In genomic region chr4:43973526-43973981, GRCm38 (mm10) we compare ENCODE assay signal across 9 mouse cellular contexts. TPM values are rescaled to one million over a fixed set of nuclear protein-coding genes. Genes with fewer than 3 reads are reported as not detected.
A peak's percentile ranks its signal among the peaks of the same experiment; 100 is the strongest.
DNase-seq lines count a peak whose midpoint lies in the region; ATAC-seq and TF ChIP-seq lines count a peak whose summit lies in the region.
"Had no signal": no experiment of that assay in that cellular context is flagged by ENCODE, and none has a peak within 500 bp of the region (broad histone marks: within the 10 kb centered on the region; RNA-seq: fewer than 3 reads in every experiment).

No protein-coding gene starts in this region.

- intact Hi-C loops in gastrocnemius, adult 2 months (cut with DNase I): no loop called here

- no peak for TF ChIP-seq CTCF in gastrocnemius, adult 2 months (IDR thresholded peaks at IDR 0.05)

- H3K4me1 ChIP-seq in forebrain, embryonic 10.5 days: peaks cover 59% of the 10 kb centered on the region

- 59% methylated on average over 4 of the region's 4 CpGs for WGBS in forebrain, embryonic 10.5 days

- no peaks in the 10 kb centered on the region for H3K9me3 ChIP-seq in forebrain, embryonic 10.5 days
- H3K9me3 ChIP-seq: embryonic facial prominence, embryonic 15.5 days had no signal

- ATAC-seq in monocyte, adult 5-6 weeks (replicated peaks; ENCODE audit: insufficient number of reproducible peaks, low FRiP score, low TSS enrichment, poor library complexity, severe bottlenecking): peak; percentile 92

- H3K4me3 ChIP-seq in gastrocnemius, adult 2 months: no peak overlapping the region
- H3K4me3 ChIP-seq in forebrain, embryonic 10.5 days: no peak overlapping the region
- H3K4me3 ChIP-seq: embryonic facial prominence, embryonic 15.5 days had no signal

- H3K27ac ChIP-seq in gastrocnemius, adult 2 months: peak overlapping the region; percentile 62
- no peak overlapping the region for H3K27ac ChIP-seq in forebrain, embryonic 10.5 days
- H3K27ac ChIP-seq: embryonic facial prominence, embryonic 15.5 days had no signal

- H3K27me3 ChIP-seq in forebrain, embryonic 10.5 days (ENCODE audit: poor library complexity, severe bottlenecking): peaks cover 54% of the 10 kb centered on the region
- H3K27me3 ChIP-seq: embryonic facial prominence, embryonic 15.5 days had no signal

- 0 out of 2 replicates have a peak, but pooled peaks cover 3% of the 10 kb centered on the region for H3K36me3 ChIP-seq in forebrain, embryonic 10.5 days (replicated peaks)

- peak; percentile 59 for DNase-seq in right cerebral cortex, adult 18-20 months
- DNase-seq in right cerebral cortex, postnatal 4 days: no peak
- DNase-seq in adrenal gland, postnatal 14 days: peak; percentile 71
- DNase-seq in gastrocnemius, adult 2 months: peak; percentile 79
- DNase-seq in kidney, postnatal 36 days: peak; percentile 20 to 30
- DNase-seq in forebrain, embryonic 10.5 days (ENCODE audit: extremely low spot score, low spot score): no peak
- DNase-seq: lung, embryonic 14.5 days had no signal

RNA-seq across cellular contexts. Expression of gene Ccin, which starts 9.7 kb away (rescaled TPM):
- total RNA-seq in adrenal gland, postnatal 14 days (2021): not detected in 2 replicates
- not detected for total RNA-seq in gastrocnemius, adult 2 months (2021)
- total RNA-seq in monocyte, adult 5-6 weeks (2017): 0.39 TPM in 1 of 3 replicates, not detected in the others
- polyA plus RNA-seq in forebrain, embryonic 10.5 days (2016; fragmentation: Nextera tagmentation; extraction: Ambion mirVana): not detected in 2 replicates
- polyA plus RNA-seq: embryonic facial prominence, embryonic 15.5 days; lung, embryonic 14.5 days had no signal

RNA-seq across cellular contexts. Expression of gene Glipr2, which starts 16.4 kb away (rescaled TPM):
- 7.4 and 9.1 TPM in 2 replicates for total RNA-seq in adrenal gland, postnatal 14 days (2021)
- total RNA-seq in gastrocnemius, adult 2 months (2021): 1 to 10 TPM; 1.8 to 4.0 TPM
- 116 to 119 TPM (median 118 TPM) in 3 replicates for total RNA-seq in monocyte, adult 5-6 weeks (2017)
- polyA plus RNA-seq in forebrain, embryonic 10.5 days (2016; fragmentation: Nextera tagmentation; extraction: Ambion mirVana): 52.7 and 52.8 TPM in 2 replicates

RNA-seq across cellular contexts. Expression of gene Clta, which starts 30.7 kb away (rescaled TPM):
- total RNA-seq in adrenal gland, postnatal 14 days (2021): 166 and 172 TPM in 2 replicates
- 10 to 100 TPM; 44.5 to 61.3 TPM for total RNA-seq in gastrocnemius, adult 2 months (2021)
- total RNA-seq in monocyte, adult 5-6 weeks (2017): 320 to 466 TPM (median 446 TPM) in 3 replicates
- 176 and 179 TPM in 2 replicates for polyA plus RNA-seq in forebrain, embryonic 10.5 days (2016; fragmentation: Nextera tagmentation; extraction: Ambion mirVana)

Comparison
In these comparisons a context has a peak if more than half of its experiments do, and no peak if none do; other contexts are left out.
1. DNase-seq: peak in right cerebral cortex, adult 18-20 months (single experiment), adrenal gland, postnatal 14 days (single experiment), gastrocnemius, adult 2 months (single experiment) and kidney, postnatal 36 days (2 of 2); none in right cerebral cortex, postnatal 4 days (single experiment) and forebrain, embryonic 10.5 days (single experiment).
2. RNA of gene Glipr2, which starts 16.4 kb away (total RNA-seq): 116 to 119 TPM in monocyte, adult 5-6 weeks; 7.4 to 9.1 TPM in adrenal gland, postnatal 14 days and 1.8 to 4.0 TPM in gastrocnemius, adult 2 months; every median in the first group is over 10 times any median in the second.